Mouse (Mus musculus) liver, embryonic 14.5 days (tissue): Measurements from ENCODE around the gene 4930556J24Rik. TPM values are rescaled to one million over a fixed set of nuclear protein-coding genes. Genes with fewer than 3 reads are reported as not detected.

Experiments
- ATAC-seq: fragments of 200-750 bp; cut with Nextera tagmentation; 2 replicates; pipeline ENCODE4 v1.8.0; 2017; ENCODE audit warnings: moderate number of reproducible peaks, mild to moderate bottlenecking, moderate library complexity; ENCODE audit not compliant: insufficient read depth
- DNase-seq, 3 experiments: peaks; one replicate each; pipeline ENCODE4 v3.0.0-alpha.2; 2012 to 2013; ENCODE audit warnings: low read depth in 3 of 3, low spot score in 3 of 3
- H3K27ac ChIP-seq: fragments of 300-500 bp; sonication (generic); 2 replicates; pipeline ENCODE4 v1.5.1; 2014; ENCODE audit warnings: moderate library complexity, mild to moderate bottlenecking, control low read depth, inconsistent platforms
- H3K27me3 ChIP-seq: fragments of 300-500 bp; sonication (generic); 2 replicates; pipeline ENCODE4 v1.6.1; 2014; ENCODE audit warnings: mild to moderate bottlenecking, low read length, moderate library complexity; ENCODE audit not compliant: control insufficient read depth, insufficient read depth
- H3K36me3 ChIP-seq: fragments of 300-500 bp; sonication (generic); replicated peaks from 2 replicates; pipeline ENCODE4 v1.6.1; 2014; ENCODE audit warnings: low read depth; ENCODE audit not compliant: control insufficient read depth, insufficient read depth
- H3K4me1 ChIP-seq, 2 experiments: fragments of 200-500 bp in 1 of 2; fragments of 300-500 bp in 1 of 2; sonication (generic) in 1 of 2; replicated peaks; 2 replicates each; pipeline ENCODE4 v1.6.1; 2012 to 2014; ENCODE audit warnings: antibody characterized with exemption in 1 of 2, inconsistent platforms in 1 of 2, low read length in 1 of 2; ENCODE audit not compliant: control insufficient read depth in 2 of 2, insufficient read depth in 2 of 2
- H3K4me2 ChIP-seq: fragments of 300-500 bp; sonication (generic); 2 replicates; pipeline ENCODE4 v1.6.1; 2014; ENCODE audit warnings: low read depth, mild to moderate bottlenecking, control low read depth, moderate library complexity
- H3K4me3 ChIP-seq, 2 experiments: fragments of 200-500 bp in 1 of 2; fragments of 300-500 bp in 1 of 2; sonication (generic) in 1 of 2; 2 replicates each; pipeline ENCODE4 v1.5.1; 2012 to 2014; ENCODE audit warnings: low read depth in 2 of 2, low read length in 2 of 2, mild to moderate bottlenecking in 2 of 2, control low read depth in 1 of 2, inconsistent platforms in 1 of 2, moderate library complexity in 1 of 2; ENCODE audit not compliant: insufficient read depth in 1 of 2
- H3K9ac ChIP-seq: fragments of 300-500 bp; sonication (generic); replicated peaks from 2 replicates; pipeline ENCODE4 v1.6.1; 2014; ENCODE audit warnings: mild to moderate bottlenecking, control low read depth, moderate library complexity
- H3K9me3 ChIP-seq: fragments of 300-500 bp; sonication (generic); 2 replicates; pipeline ENCODE4 v1.6.1; 2016; ENCODE audit warnings: low read length, mixed read lengths; ENCODE audit not compliant: control insufficient read depth
- CTCF ChIP-seq: IDR thresholded peaks from 2 replicates; pipeline ENCODE4 v1.5.1; 2016; ENCODE audit warnings: antibody characterized with exemption, low read depth, control low read depth
- EP300 ChIP-seq: IDR thresholded peaks from 2 replicates; pipeline ENCODE4 v1.6.1; 2016; ENCODE audit warnings: antibody characterized with exemption, low read depth
- whole genome bisulfite sequencing: fragments of 180-500 bp; shearing (Covaris S2); extraction: QIAGEN DNeasy Blood & Tissue Kit; methylation state at CpG from one replicate; pipeline ENCODE4 v1.1.7; 2014; ENCODE audit not compliant: insufficient replicate concordance; 5-methylcytosine and 5-hydroxymethylcytosine counted together
- polyA plus RNA-seq, 2 experiments: library from polyadenylated mRNA; depleted of rRNA in 1 of 2; stranded (reverse) in 1 of 2; unstranded in 1 of 2; fragments of >200 nt; fragmentation: Nextera tagmentation in 1 of 2; extraction: Ambion mirVana in 1 of 2; gene quantifications; 2 replicates each; pipeline versions ENCODE4 v1.2.1 to v1.2.3; 2012 to 2014

The 4930556J24Rik gene
- polyA plus RNA-seq, 2 experiments, result not detected

- Histone ChIP-seq H3K4me2 (no peak overlapping the region), H3K4me3 (no peak overlapping the region), H3K27me3 (peaks cover 15% of the 10 kb centered on the region), H3K9ac (no peak overlapping the region), H3K36me3 (no peaks in the 10 kb centered on the region), H3K9me3 (no peaks in the 10 kb centered on the region), H3K4me1 (no peaks in the 10 kb centered on the region), H3K27ac (no peak overlapping the region)
- no peak for ATAC-seq
- 72% methylated on average over 3 of the region's 3 CpGs for WGBS
- no peak for TF ChIP-seq EP300
- no peak for TF ChIP-seq CTCF
- no peak for DNase-seq
Measured at GRCm38 (mm10) chr11:3996840-3997239, 20.3 kb upstream of the 4930556J24Rik start.

GRCm38 (mm10) chr11:3995511-3995910 is 18.9 kb upstream of the 4930556J24Rik start:
- peaks cover 15% of the 10 kb centered on the region for H3K27me3 ChIP-seq
- ATAC-seq (no peak), DNase-seq (no peak)
- H3K4me2 ChIP-seq, result no peak overlapping the region
- H3K4me1 ChIP-seq, result no peaks in the 10 kb centered on the region
- H3K9ac ChIP-seq, result no peak overlapping the region
- no peak overlapping the region for H3K4me3 ChIP-seq
- WGBS, result 57% methylated on average over 5 of the region's 5 CpGs
- H3K27ac ChIP-seq, result no peak overlapping the region
- no peak for TF ChIP-seq EP300
- TF ChIP-seq CTCF, result no peak
- H3K36me3 ChIP-seq, result no peaks in the 10 kb centered on the region
- no peaks in the 10 kb centered on the region for H3K9me3 ChIP-seq

GRCm38 (mm10) chr11:3993914-3994313 is 17.3 kb upstream of the 4930556J24Rik start:
- DNase-seq, result no peak
- no peak overlapping the region for H3K9ac ChIP-seq

GRCm38 (mm10) chr11:3993132-3993531 is 16.6 kb upstream of the 4930556J24Rik start:
- Histone ChIP-seq H3K9ac (no peak overlapping the region), H3K4me2 (no peak overlapping the region), H3K27me3 (peaks cover 6% of the 10 kb centered on the region), H3K36me3 (no peaks in the 10 kb centered on the region), H3K4me1 (no peaks in the 10 kb centered on the region), H3K4me3 (no peak overlapping the region), H3K27ac (no peak overlapping the region), H3K9me3 (no peaks in the 10 kb centered on the region)
- DNase-seq (no peak), ATAC-seq (no peak)
- no peak for TF ChIP-seq CTCF
- TF ChIP-seq EP300, result no peak
- 55% methylated on average over 6 of the region's 6 CpGs for WGBS

More at GRCm38 (mm10) chr11:3993914-3994313, 17.3 kb upstream of the 4930556J24Rik start:
- no peaks in the 10 kb centered on the region for H3K36me3 ChIP-seq
- H3K27me3 ChIP-seq, result peaks cover 14% of the 10 kb centered on the region
- no peak overlapping the region for H3K4me3 ChIP-seq
- 60% methylated on average over 6 of the region's 6 CpGs for WGBS
- no peak for ATAC-seq
- H3K27ac ChIP-seq, result no peak overlapping the region
- H3K4me2 ChIP-seq, result no peak overlapping the region
- H3K4me1 ChIP-seq, result no peaks in the 10 kb centered on the region
- H3K9me3 ChIP-seq, result no peaks in the 10 kb centered on the region
- TF ChIP-seq CTCF, result no peak
- TF ChIP-seq EP300, result no peak

GRCm38 (mm10) chr11:3989748-3990147 is 13.2 kb upstream of the 4930556J24Rik start:
- Histone ChIP-seq H3K27ac (no peak overlapping the region), H3K4me3 (no peak overlapping the region), H3K9ac (no peak overlapping the region), H3K36me3 (no peaks in the 10 kb centered on the region), H3K9me3 (no peaks in the 10 kb centered on the region), H3K27me3 (no peaks in the 10 kb centered on the region), H3K4me2 (no peak overlapping the region), H3K4me1 (no peaks in the 10 kb centered on the region)
- TF ChIP-seq CTCF (no peak), EP300 (no peak)
- no peak for ATAC-seq
- WGBS, result 37% methylated on average over 3 of the region's 3 CpGs
- no peak for DNase-seq
